Mouse (Mus musculus) adrenal gland, adult 8-10 months (tissue): ENCODE measurements at regions not wholly inside any gene's neighbourhood (a gene's known extent, or its start where the extent isn't known, plus 50 kb on each side); places are given as distances from the start of the nearest gene placed in this dataset.
A peak's percentile ranks its signal among the peaks of the same experiment; 100 is the strongest.

ENCODE experiments used
- DNase-seq: peaks from one replicate; pipeline ENCODE4 v3.0.0; 2022
- microRNA-seq, 2 experiments: library from miRNA; unstranded; fragments of <30 nt; microRNA quantifications; one replicate each; pipeline ENCODE4 v1.2.0; 2022

DNA sequence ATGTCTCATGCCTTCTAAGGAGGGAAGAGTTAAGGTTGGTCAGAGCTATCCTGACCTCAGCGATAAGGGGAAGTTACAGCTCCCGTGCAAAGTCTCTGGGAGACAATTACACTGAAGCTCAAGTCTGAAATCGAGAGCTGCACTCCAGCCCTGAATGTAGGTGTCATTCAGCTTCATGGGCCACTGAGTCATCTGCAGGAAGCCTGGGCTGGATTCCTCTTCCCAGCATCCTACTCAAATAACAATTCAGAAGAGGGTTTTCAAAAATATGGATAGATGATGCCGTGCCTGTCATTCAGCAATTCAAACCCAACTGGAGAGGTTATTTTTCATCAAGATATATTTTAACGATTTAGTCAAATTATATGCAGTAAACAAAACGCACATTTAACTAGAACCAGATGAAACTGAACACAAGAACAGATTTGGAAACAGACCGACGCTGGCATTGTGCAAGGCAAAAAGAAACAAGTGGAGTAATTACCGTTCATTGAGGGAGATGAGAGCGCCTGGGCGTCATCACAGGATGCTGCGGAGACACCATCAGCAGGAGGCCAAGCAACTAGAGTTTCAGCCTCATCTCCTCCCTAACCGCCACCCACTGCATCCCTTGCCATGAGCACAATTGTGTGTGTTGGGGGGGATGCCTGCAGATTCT is 57.8 kb upstream of the Cfap46 start:
- DNase-seq: no peak

DNA sequence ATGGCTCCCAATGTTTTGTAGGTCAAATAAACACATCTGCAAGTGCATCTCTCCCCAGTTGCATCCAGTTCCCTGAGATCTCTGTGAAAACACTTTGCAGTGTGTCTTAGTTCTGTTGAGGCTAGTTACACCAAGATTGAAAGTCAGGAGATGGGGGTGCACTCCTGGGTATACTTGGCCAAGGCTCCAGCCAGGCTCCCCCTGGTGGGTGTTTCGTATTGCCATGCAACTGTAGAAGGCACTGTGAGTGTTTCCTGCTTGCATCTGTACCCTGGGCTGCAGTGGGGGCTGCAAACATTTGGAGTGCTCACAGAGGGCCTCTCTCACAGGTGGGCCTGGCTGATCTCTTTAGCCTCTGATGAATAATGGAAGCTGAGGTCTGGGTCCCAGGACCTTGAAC is 63.2 kb upstream of the Cfap46 start:
- DNase-seq: no peak

GRCm38 (mm10) chr7:139747290-139748067 is 63.9 kb upstream of the Cfap46 start:
- DNase-seq: no peak

DNA sequence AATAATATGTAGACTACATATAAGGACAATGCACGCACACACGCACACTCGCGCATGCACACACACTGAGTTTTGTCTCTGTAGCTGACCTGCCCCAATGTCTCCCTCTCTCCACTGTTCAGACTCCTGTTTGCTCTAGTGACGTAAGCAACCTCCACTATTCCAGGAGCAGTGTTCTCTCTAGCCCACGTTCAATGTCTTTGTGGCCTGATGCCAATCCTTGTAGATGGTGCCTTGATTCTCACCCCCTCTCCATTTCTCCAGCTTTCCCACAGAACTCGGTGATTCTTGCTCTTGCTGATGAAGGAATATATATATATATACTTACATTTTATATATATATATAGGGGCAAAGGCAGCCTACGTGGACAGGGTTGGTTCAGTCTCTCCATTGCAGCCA is 71.4 kb upstream of the Cfap46 start:
- DNase-seq: no peak

DNA sequence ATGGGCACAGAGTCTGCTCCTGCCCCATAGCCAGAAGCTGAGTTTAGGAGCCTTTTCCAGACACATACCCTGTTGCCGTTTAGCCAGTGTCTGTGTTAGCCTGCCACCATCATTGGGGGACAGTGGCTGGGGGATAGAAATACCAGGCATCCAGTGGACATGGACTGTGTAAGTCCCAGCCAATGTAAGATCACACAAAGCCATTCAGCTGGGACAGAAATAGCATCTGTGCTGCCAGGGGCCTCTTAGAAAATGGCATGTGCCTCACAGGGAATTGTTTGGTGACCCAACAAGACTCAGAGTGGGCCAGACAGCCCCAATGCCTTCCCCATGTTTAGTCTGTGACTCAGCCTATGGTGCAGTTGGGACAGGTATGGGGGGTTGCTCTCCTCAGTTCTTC is 71.5 kb upstream of the Adgra1 start:
- DNase-seq: no peak

GRCm38 (mm10) chr7:139763241-139763640 is 70.7 kb upstream of the Adgra1 start:
- no peak for DNase-seq

DNA sequence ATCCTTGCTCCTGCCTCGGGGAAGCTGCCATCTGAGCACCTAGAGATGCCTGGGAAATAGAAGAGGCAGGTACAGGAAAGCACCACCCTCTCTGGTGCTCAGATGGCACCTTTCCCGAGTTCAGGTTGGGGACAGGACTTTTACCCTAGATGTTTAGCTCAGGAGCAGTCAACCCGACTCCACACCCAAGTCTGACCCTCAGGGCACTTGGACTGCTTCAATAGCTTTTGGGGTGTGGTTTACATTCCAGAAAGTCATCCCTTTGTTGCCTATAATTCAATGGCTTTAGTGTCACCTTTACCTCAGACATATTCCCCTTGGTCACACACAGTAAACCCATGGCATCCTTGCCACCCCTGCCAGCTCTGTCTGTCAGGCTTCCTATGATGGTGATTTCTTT is 67.7 kb upstream of the Adgra1 start:
- no peak for DNase-seq

GRCm38 (mm10) chr7:139769167-139769566 is 64.8 kb upstream of the Adgra1 start:
- DNase-seq: peak; percentile 17

- DNase-seq: no peak
Observed at GRCm38 (mm10) chr7:139777243-139777642, 56.7 kb upstream of the Adgra1 start.

GRCm38 (mm10) chr7:139779876-139780275 is 54.1 kb upstream of the Adgra1 start:
- DNase-seq: no peak

GRCm38 (mm10) chr7:139781513-139781912 is 52.5 kb upstream of the Adgra1 start:
- no peak for DNase-seq

Small RNAs in the stretch of these regions (microRNA-seq; reads per million reads assigned to microRNA genes)
- 0 reads per million in 2 experiments for gene Mir6401
